Mouse (Mus musculus) intestine, embryonic 14.5 days (tissue): ENCODE measurements around the gene Olfr487. TPM values are rescaled to one million over a fixed set of nuclear protein-coding genes. Genes with fewer than 3 reads are reported as not detected.
"Not testable (repeated sequence)": the region's sequence is repeated elsewhere in the genome, so short reads cannot be mapped to it uniquely, and the experiment has no call there.

ENCODE experiments used
- ATAC-seq: fragments of 200-750 bp; cut with Nextera tagmentation; replicated peaks from 2 replicates; pipeline ENCODE4 v1.8.0; 2017; ENCODE audit warnings: low read depth, moderate number of reproducible peaks, moderate TSS enrichment, moderate library complexity; ENCODE audit not compliant: low FRiP score, low TSS enrichment
- DNase-seq: peaks from one replicate; pipeline ENCODE4 v3.0.0-alpha.2; 2018; ENCODE audit warnings: low spot score
- H3K27ac ChIP-seq: fragments of 300-500 bp; sonication (generic); 2 replicates; pipeline ENCODE4 v1.5.1; 2014; ENCODE audit warnings: low read depth, mild to moderate bottlenecking, control low read depth
- H3K27me3 ChIP-seq: fragments of 300-500 bp; sonication (generic); replicated peaks from 2 replicates; pipeline ENCODE4 v1.6.1; 2014; ENCODE audit warnings: low read length, control low read depth; ENCODE audit not compliant: control insufficient read depth, insufficient read depth
- H3K36me3 ChIP-seq: fragments of 300-500 bp; sonication (generic); 2 replicates; pipeline ENCODE4 v1.6.1; 2014; ENCODE audit warnings: low read length, control low read depth; ENCODE audit not compliant: control insufficient read depth, insufficient read depth
- H3K4me1 ChIP-seq: fragments of 300-500 bp; sonication (generic); replicated peaks from 2 replicates; pipeline ENCODE4 v1.6.1; 2014; ENCODE audit warnings: low read length, control low read depth, mixed read lengths; ENCODE audit not compliant: control insufficient read depth, insufficient read depth
- H3K4me2 ChIP-seq: fragments of 300-500 bp; sonication (generic); 2 replicates; pipeline ENCODE4 v1.6.1; 2014; ENCODE audit warnings: low read length
- H3K4me3 ChIP-seq: fragments of 300-500 bp; sonication (generic); 2 replicates; pipeline ENCODE4 v1.5.1; 2014; ENCODE audit warnings: low read depth, low read length, control low read depth, mixed read lengths
- H3K9ac ChIP-seq: fragments of 300-500 bp; sonication (generic); 2 replicates; pipeline ENCODE4 v1.6.1; 2014; ENCODE audit warnings: mild to moderate bottlenecking, low read length
- H3K9me3 ChIP-seq: fragments of 300-500 bp; sonication (generic); 2 replicates; pipeline ENCODE4 v1.6.1; 2016; ENCODE audit warnings: low read length, control low read depth; ENCODE audit not compliant: control insufficient read depth
- WGBS: fragments of 180-500 bp; shearing (Covaris S2); extraction: QIAGEN DNeasy Blood & Tissue Kit; methylation state at CpG from one replicate; pipeline ENCODE4 v1.1.7; 2014; 5-methylcytosine and 5-hydroxymethylcytosine counted together
- polyA plus RNA-seq: library from polyadenylated mRNA; unstranded; fragments of >200 nt; fragmentation: Nextera tagmentation; extraction: Ambion mirVana; gene quantifications from 2 replicates; pipeline ENCODE4 v1.2.1, GENCODE M21; 2014

Olfr487 gene
- polyA plus RNA-seq, 1 experiment from 2014 or later = not detected

DNA sequence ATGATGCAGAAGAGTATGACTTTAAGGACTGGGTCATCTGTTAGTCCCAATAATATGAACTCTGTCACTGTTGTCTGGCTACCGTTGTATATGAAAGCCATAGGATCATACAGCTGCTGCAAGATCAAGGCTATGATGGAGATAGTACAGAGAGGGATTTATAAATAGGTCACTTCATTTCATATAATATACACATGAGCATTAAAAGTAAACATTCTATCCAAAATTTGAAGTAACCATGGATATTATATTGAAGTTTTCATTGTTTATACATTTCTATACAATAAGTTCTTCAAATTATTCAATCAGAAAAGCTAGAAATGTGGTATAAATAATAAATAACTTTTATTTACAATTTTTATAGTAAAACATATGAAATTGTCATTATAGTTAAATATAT lies 41.8 kb downstream of the Olfr487 start, which contains the start of gene Olfr486:
TSS of gene Olfr486 (minus strand) at position 101 of the 400 bp plus-strand sequence.
- not testable (repeated sequence) for H3K4me2 ChIP-seq, DNase-seq, H3K9ac ChIP-seq, H3K27me3 ChIP-seq, H3K9me3 ChIP-seq, H3K27ac ChIP-seq, H3K4me1 ChIP-seq, H3K4me3 ChIP-seq, H3K36me3 ChIP-seq, ATAC-seq
- 88% methylated on average over 1 of the region's 1 CpGs for WGBS

GRCm38 (mm10) chr7:108159771-108160170 lies 54.7 kb downstream of the Olfr487 start, which contains the start of gene Olfr485:
TSS of gene Olfr485 (minus strand) at chr7:108159871.
- no peak for DNase-seq
- H3K4me1 ChIP-seq = no peaks in the 10 kb centered on the region
- H3K4me2 ChIP-seq = no peak within 1 kb of the TSS
- no peaks in the 10 kb centered on the region for H3K36me3 ChIP-seq
- H3K9me3 ChIP-seq = no peaks in the 10 kb centered on the region
- H3K4me3 ChIP-seq = no peak within 1 kb of the TSS
- no peak for ATAC-seq
- no peaks in the 10 kb centered on the region for H3K27me3 ChIP-seq
- H3K9ac ChIP-seq = no peak within 1 kb of the TSS
- H3K27ac ChIP-seq = no peak within 1 kb of the TSS

Other genes with a start within 250 kb of the Olfr487 start
- gene Olfr476, start 249.8 kb downstream of the Olfr487 start, polyA plus RNA-seq = not detected in 2 replicates
- gene Olfr477, start 227.9 kb downstream of the Olfr487 start, polyA plus RNA-seq = not detected in 2 replicates
- not detected in 2 replicates for gene Olfr478, start 180.6 kb downstream of the Olfr487 start, polyA plus RNA-seq
- not detected in 2 replicates for gene Olfr479, start 163.9 kb downstream of the Olfr487 start, polyA plus RNA-seq
- gene Olfr480, start 147.3 kb downstream of the Olfr487 start, polyA plus RNA-seq = not detected in 2 replicates
- gene Olfr481, start 134.8 kb downstream of the Olfr487 start, polyA plus RNA-seq = not detected in 2 replicates
- gene Olfr482, start 117.0 kb downstream of the Olfr487 start, polyA plus RNA-seq = not detected in 2 replicates
- gene Olfr483, start 113.8 kb downstream of the Olfr487 start, polyA plus RNA-seq = not detected in 2 replicates
- gene Olfr484, start 87.2 kb downstream of the Olfr487 start, polyA plus RNA-seq = not detected in 2 replicates
- not detected in 2 replicates for gene Olfr485, start 54.8 kb downstream of the Olfr487 start, polyA plus RNA-seq
- not detected in 2 replicates for gene Olfr486, start 41.9 kb downstream of the Olfr487 start, polyA plus RNA-seq
- gene Olfr488, start 43.7 kb upstream of the Olfr487 start, polyA plus RNA-seq = not detected in 2 replicates
- gene Olfr490, start 74.3 kb upstream of the Olfr487 start, polyA plus RNA-seq = not detected in 2 replicates
- gene Olfr491, start 98.8 kb upstream of the Olfr487 start, polyA plus RNA-seq = not detected in 2 replicates
- gene Olfr492, start 109.0 kb upstream of the Olfr487 start, polyA plus RNA-seq = not detected in 2 replicates
- gene Olfr493, start 132.3 kb upstream of the Olfr487 start, polyA plus RNA-seq = not detected in 2 replicates
- not detected in 2 replicates for gene Olfr494, start 150.7 kb upstream of the Olfr487 start, polyA plus RNA-seq
- not detected in 2 replicates for gene Olfr495, start 178.5 kb upstream of the Olfr487 start, polyA plus RNA-seq
- not detected in 2 replicates for gene Olfr497, start 205.8 kb upstream of the Olfr487 start, polyA plus RNA-seq